Mouse (Mus musculus): Measurements from ENCODE around the gene St6gal1. TPM values are rescaled to one million over a fixed set of nuclear protein-coding genes. Genes with fewer than 3 reads are reported as not detected.

Gene St6gal1
- polyA plus RNA-seq, 1 experiment from 2014 or later: 38.7 TPM

- ATAC-seq (ENCODE audit: low FRiP score): no peak
- 0 out of 2 replicates have a peak, but pooled peaks cover 4% of the 10 kb centered on the region for H3K36me3 ChIP-seq
- WGBS: 89% methylated on average over 3 of the region's 3 CpGs
- H3K4me2 ChIP-seq (replicated peaks): no peak overlapping the region
- no peaks in the 10 kb centered on the region for H3K27me3 ChIP-seq
- H3K4me1 ChIP-seq: peaks cover 4% of the 10 kb centered on the region; the same call in 1 of the 2 replicates
- no peaks in the 10 kb centered on the region for H3K9me3 ChIP-seq (replicated peaks)
- H3K9ac ChIP-seq: no peak overlapping the region
- no peak overlapping the region for H3K4me3 ChIP-seq
- H3K27ac ChIP-seq: no peak overlapping the region
Observed at GRCm38 (mm10) chr16:23298441-23298840, 73.9 kb downstream of the St6gal1 start.

- Histone ChIP-seq H3K27ac (no peak overlapping the region), H3K4me2 (replicated peaks) (no peak overlapping the region), H3K27me3 (no peaks in the 10 kb centered on the region), H3K4me1 (peaks cover 6% of the 10 kb centered on the region; the same call in 1 of the 2 replicates), H3K9me3 (replicated peaks) (no peaks in the 10 kb centered on the region), H3K4me3 (no peak overlapping the region), H3K36me3 (0 out of 2 replicates have a peak, but pooled peaks cover 4% of the 10 kb centered on the region), H3K9ac (no peak overlapping the region)
- 90% methylated on average over 3 of the region's 3 CpGs for WGBS
- ATAC-seq (ENCODE audit: low FRiP score): no peak
Observed at GRCm38 (mm10) chr16:23298911-23299310, 74.4 kb downstream of the St6gal1 start.

GRCm38 (mm10) chr16:23299904-23300740 is 75.6 kb downstream of the St6gal1 start:
- 83% methylated on average over 7 of the region's 7 CpGs for WGBS
- Histone ChIP-seq H3K4me1 (peaks cover 6% of the 10 kb centered on the region; the same call in 1 of the 2 replicates), H3K4me2 (replicated peaks) (no peak overlapping the region), H3K27me3 (no peaks in the 10 kb centered on the region), H3K27ac (no peak overlapping the region), H3K9ac (no peak overlapping the region), H3K36me3 (0 out of 2 replicates have a peak, but pooled peaks cover 4% of the 10 kb centered on the region), H3K4me3 (no peak overlapping the region), H3K9me3 (replicated peaks) (no peaks in the 10 kb centered on the region)
- ATAC-seq (ENCODE audit: low FRiP score): no peak

DNA sequence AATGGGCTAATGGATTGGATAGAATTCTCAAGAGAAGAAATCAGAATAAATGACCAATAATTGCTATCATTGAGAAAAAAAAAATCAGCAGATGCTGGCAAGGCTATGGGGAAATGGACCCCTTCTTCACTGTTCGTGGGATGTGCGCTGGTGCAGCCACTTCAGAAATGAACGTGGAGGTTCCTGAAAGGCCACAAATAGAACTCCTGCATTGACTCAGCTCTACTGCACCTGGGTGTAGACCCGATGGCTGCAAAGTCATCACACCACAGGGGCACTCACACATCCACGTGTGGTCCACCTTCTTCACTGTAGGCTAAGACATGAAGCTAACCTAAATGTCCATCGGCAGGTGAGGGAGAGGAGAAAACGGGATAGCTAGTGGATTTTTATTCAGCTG is 77.2 kb downstream of the St6gal1 start:
- H3K9ac ChIP-seq: no peak overlapping the region
- 85% methylated on average over 7 of the region's 7 CpGs for WGBS
- peaks cover 12% of the 10 kb centered on the region for H3K4me1 ChIP-seq
- no peaks in the 10 kb centered on the region for H3K9me3 ChIP-seq (replicated peaks)
- no peak overlapping the region for H3K27ac ChIP-seq
- no peak overlapping the region for H3K4me2 ChIP-seq (replicated peaks)
- H3K4me3 ChIP-seq: no peak overlapping the region
- ATAC-seq (ENCODE audit: low FRiP score): no peak
- H3K36me3 ChIP-seq: no peaks in the 10 kb centered on the region
- no peaks in the 10 kb centered on the region for H3K27me3 ChIP-seq

- Histone ChIP-seq H3K4me2 (replicated peaks) (no peak overlapping the region), H3K4me1 (peaks cover 28% of the 10 kb centered on the region), H3K36me3 (no peaks in the 10 kb centered on the region), H3K9ac (no peak overlapping the region), H3K27me3 (no peaks in the 10 kb centered on the region), H3K9me3 (replicated peaks) (no peaks in the 10 kb centered on the region), H3K4me3 (no peak overlapping the region), H3K27ac (no peak overlapping the region)
- WGBS: 70% methylated on average over 10 of the region's 10 CpGs
- ATAC-seq (ENCODE audit: low FRiP score): no peak
Observed at GRCm38 (mm10) chr16:23305830-23306623, 81.5 kb downstream of the St6gal1 start.

GRCm38 (mm10) chr16:23307142-23307968 is 82.8 kb downstream of the St6gal1 start:
- ATAC-seq (ENCODE audit: low FRiP score): peak; percentile 86
- Histone ChIP-seq H3K4me3 (no peak overlapping the region), H3K9me3 (replicated peaks) (no peaks in the 10 kb centered on the region), H3K27ac (no peak overlapping the region), H3K9ac (no peak overlapping the region), H3K4me2 (replicated peaks) (no peak overlapping the region), H3K36me3 (no peaks in the 10 kb centered on the region), H3K4me1 (peaks cover 28% of the 10 kb centered on the region), H3K27me3 (no peaks in the 10 kb centered on the region)
- WGBS: 45% methylated on average over 12 of the region's 12 CpGs

GRCm38 (mm10) chr16:23308012-23308554 is 83.5 kb downstream of the St6gal1 start:
- no peaks in the 10 kb centered on the region for H3K36me3 ChIP-seq
- H3K4me1 ChIP-seq: peaks cover 28% of the 10 kb centered on the region
- H3K4me3 ChIP-seq: no peak overlapping the region
- no peak overlapping the region for H3K4me2 ChIP-seq (replicated peaks)
- H3K9me3 ChIP-seq (replicated peaks): no peaks in the 10 kb centered on the region
- H3K27ac ChIP-seq: 0 out of 2 replicates have a peak overlapping the region, but pooled peaks have one; percentile 17
- no peak for ATAC-seq (ENCODE audit: low FRiP score)
- H3K9ac ChIP-seq: no peak overlapping the region
- no peaks in the 10 kb centered on the region for H3K27me3 ChIP-seq
- WGBS: 67% methylated on average over 4 of the region's 4 CpGs

DNA sequence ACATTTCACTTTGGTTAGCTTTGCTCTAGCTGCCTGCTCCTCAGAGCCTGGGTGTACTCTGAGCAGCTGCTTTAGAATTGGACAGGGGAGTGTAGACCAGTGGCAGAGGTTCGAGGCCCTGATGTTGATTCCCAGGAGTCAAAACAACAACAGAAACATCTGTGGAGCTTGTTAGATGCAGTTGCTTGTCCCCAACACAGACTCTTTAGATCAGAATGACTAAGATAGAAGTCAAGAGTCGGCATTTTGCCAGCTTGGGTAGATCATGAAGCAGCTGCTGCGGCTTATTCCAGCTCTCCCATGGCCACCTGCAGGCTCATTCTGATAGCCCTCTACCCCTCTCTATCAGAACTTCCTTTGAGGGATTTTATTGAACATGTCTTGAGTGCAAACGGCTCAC is 84.5 kb downstream of the St6gal1 start:
- no peak overlapping the region for H3K4me3 ChIP-seq
- no peak overlapping the region for H3K4me2 ChIP-seq (replicated peaks)
- 81% methylated on average over 4 of the region's 4 CpGs for WGBS
- peaks cover 23% of the 10 kb centered on the region for H3K4me1 ChIP-seq
- H3K9ac ChIP-seq: no peak overlapping the region
- ATAC-seq (ENCODE audit: low FRiP score): no peak
- H3K27me3 ChIP-seq: no peaks in the 10 kb centered on the region
- no peaks in the 10 kb centered on the region for H3K9me3 ChIP-seq (replicated peaks)
- no peaks in the 10 kb centered on the region for H3K36me3 ChIP-seq
- no peak overlapping the region for H3K27ac ChIP-seq

DNA sequence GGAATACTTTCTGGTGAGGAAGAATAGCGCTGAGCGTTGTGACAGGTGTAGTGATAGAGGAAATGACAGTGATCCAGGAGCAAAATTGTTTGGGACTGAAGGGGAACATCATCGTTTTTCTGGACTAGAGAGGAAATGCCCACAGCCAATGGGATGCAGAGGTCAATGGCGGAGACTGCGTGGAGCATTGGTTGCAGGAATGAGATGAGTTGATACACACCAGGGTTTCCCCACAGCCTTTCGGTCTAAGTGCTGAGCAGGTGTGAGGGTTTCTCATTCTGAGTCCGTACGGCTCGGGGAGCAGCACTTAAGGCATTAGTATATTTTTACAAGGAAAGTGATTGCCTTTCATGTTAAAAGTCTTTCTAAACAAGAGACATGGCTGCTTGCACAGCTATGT is 88.1 kb downstream of the St6gal1 start:
- ATAC-seq (ENCODE audit: low FRiP score): no peak
- no peak overlapping the region for H3K4me3 ChIP-seq
- peaks cover 2% of the 10 kb centered on the region; the same call in 1 of the 2 replicates for H3K36me3 ChIP-seq
- H3K9me3 ChIP-seq (replicated peaks): no peaks in the 10 kb centered on the region
- no peak overlapping the region for H3K27ac ChIP-seq
- WGBS: 95% methylated on average over 9 of the region's 9 CpGs
- no peak overlapping the region for H3K9ac ChIP-seq
- no peaks in the 10 kb centered on the region for H3K27me3 ChIP-seq
- H3K4me1 ChIP-seq: peaks cover 16% of the 10 kb centered on the region
- H3K4me2 ChIP-seq (replicated peaks): no peak overlapping the region

- peaks cover 9% of the 10 kb centered on the region; the same call in 1 of the 2 replicates for H3K36me3 ChIP-seq
- 9% methylated on average over 7 of the region's 7 CpGs for WGBS
- no peak overlapping the region for H3K9ac ChIP-seq
- peaks cover 7% of the 10 kb centered on the region for H3K4me1 ChIP-seq
- no peak overlapping the region for H3K27ac ChIP-seq
- H3K4me2 ChIP-seq (replicated peaks): no peak overlapping the region
- no peak overlapping the region for H3K4me3 ChIP-seq
- no peak for ATAC-seq (ENCODE audit: low FRiP score)
- no peaks in the 10 kb centered on the region for H3K9me3 ChIP-seq (replicated peaks)
- no peaks in the 10 kb centered on the region for H3K27me3 ChIP-seq
Observed at GRCm38 (mm10) chr16:23314790-23315189, 90.2 kb downstream of the St6gal1 start.

DNA sequence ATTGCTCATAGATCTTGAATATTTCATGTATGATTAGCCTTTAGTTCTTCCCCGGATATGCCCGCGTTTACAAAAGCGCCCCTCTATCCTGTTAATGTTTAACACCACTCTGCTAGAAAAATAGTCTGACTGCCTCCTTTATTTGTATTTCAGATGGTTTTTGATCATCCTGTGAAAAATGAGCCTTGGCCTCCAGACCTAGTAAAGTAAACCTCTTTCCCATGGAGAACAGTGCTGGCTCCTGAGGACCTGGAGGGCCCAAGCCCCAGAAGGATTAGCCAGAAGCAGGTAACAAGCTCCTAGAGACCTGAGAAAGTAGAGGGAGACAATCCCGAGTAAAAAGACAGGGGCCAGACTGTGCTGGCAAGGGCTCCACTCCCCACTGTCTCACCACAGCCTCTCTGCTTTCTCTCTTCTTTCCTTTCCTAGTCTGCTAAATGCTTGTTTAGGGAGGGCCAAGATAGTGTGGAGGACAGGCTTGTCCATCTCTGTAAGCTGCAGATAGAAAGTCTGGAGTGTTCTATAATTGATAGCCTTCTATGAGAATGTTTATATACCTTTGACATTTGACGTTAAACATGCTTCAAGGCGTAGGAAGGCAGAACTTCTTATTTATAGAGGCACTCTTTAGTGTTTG is 93.0 kb downstream of the St6gal1 start:
- ATAC-seq (ENCODE audit: low FRiP score): no peak
- H3K9me3 ChIP-seq (replicated peaks): no peaks in the 10 kb centered on the region

More for the DNA sequence above, 93.0 kb downstream of the St6gal1 start:
- WGBS: 78% methylated on average over 7 of the region's 7 CpGs
- Histone ChIP-seq H3K4me2 (replicated peaks) (no peak overlapping the region), H3K27ac (no peak overlapping the region), H3K9ac (no peak overlapping the region), H3K36me3 (peaks cover 23% of the 10 kb centered on the region), H3K4me3 (no peak overlapping the region), H3K27me3 (no peaks in the 10 kb centered on the region), H3K4me1 (peaks cover 7% of the 10 kb centered on the region)
